Mouse (Mus musculus) kidney, embryonic 15.5 days (tissue): ENCODE measurements around the gene Coro1c. TPM values are rescaled to one million over a fixed set of nuclear protein-coding genes. Genes with fewer than 3 reads are reported as not detected.

Source experiments
- ATAC-seq: fragments of 200-750 bp; cut with Nextera tagmentation; replicated peaks from 2 replicates; pipeline ENCODE4 v1.8.0; 2017; ENCODE audit warnings: moderate TSS enrichment; ENCODE audit not compliant: low FRiP score
- H3K27ac ChIP-seq: fragments of 300-500 bp; sonication (generic); 2 replicates; pipeline ENCODE4 v1.5.1; 2015; ENCODE audit warnings: mild to moderate bottlenecking, inconsistent platforms
- H3K27me3 ChIP-seq: fragments of 300-500 bp; sonication (generic); 2 replicates; pipeline ENCODE4 v1.6.1; 2015; ENCODE audit warnings: inconsistent platforms
- H3K36me3 ChIP-seq: fragments of 300-500 bp; sonication (generic); 2 replicates; pipeline ENCODE4 v1.6.1; 2015; ENCODE audit warnings: inconsistent platforms
- H3K4me1 ChIP-seq: fragments of 300-500 bp; sonication (generic); 2 replicates; pipeline ENCODE4 v1.6.1; 2015; ENCODE audit warnings: inconsistent platforms
- H3K4me2 ChIP-seq: fragments of 300-500 bp; sonication (generic); 2 replicates; pipeline ENCODE4 v1.6.1; 2015; ENCODE audit warnings: moderate library complexity, mild to moderate bottlenecking, inconsistent platforms
- H3K4me3 ChIP-seq: fragments of 300-500 bp; sonication (generic); replicated peaks from 2 replicates; pipeline ENCODE4 v1.5.1; 2015; ENCODE audit warnings: mild to moderate bottlenecking, inconsistent platforms
- H3K9ac ChIP-seq: fragments of 300-500 bp; sonication (generic); 2 replicates; pipeline ENCODE4 v1.6.1; 2015; ENCODE audit warnings: mild to moderate bottlenecking, inconsistent platforms
- H3K9me3 ChIP-seq: fragments of 300-500 bp; sonication (generic); replicated peaks from 2 replicates; pipeline ENCODE4 v1.6.1; 2016; ENCODE audit warnings: inconsistent platforms
- WGBS: fragments of 180-500 bp; shearing (Covaris S2); methylation state at CpG from one replicate; pipeline ENCODE4 v1.1.7; 2015; ENCODE audit warnings: mixed read lengths; 5-methylcytosine and 5-hydroxymethylcytosine counted together
- polyA plus RNA-seq: library from polyadenylated mRNA; unstranded; fragments of >200 nt; fragmentation: Nextera tagmentation; extraction: Ambion mirVana; gene quantifications from 2 replicates; pipeline ENCODE4 v1.2.1, GENCODE M21; 2015

Gene Coro1c
- polyA plus RNA-seq, 1 experiment from 2014 or later: 119 TPM

- Histone ChIP-seq H3K4me1 (peaks cover 33% of the 10 kb centered on the region), H3K36me3 (no peaks in the 10 kb centered on the region), H3K4me2 (no peak overlapping the region), H3K4me3 (no peak overlapping the region), H3K9ac (no peak overlapping the region), H3K27me3 (no peaks in the 10 kb centered on the region), H3K27ac (peak overlapping the region; percentile 43; the same call in 1 of the 2 replicates), H3K9me3 (no peaks in the 10 kb centered on the region)
- ATAC-seq: no peak
- 49% methylated on average over 7 of the region's 7 CpGs for WGBS
These were observed 10.5 kb upstream of the Coro1c start for GRCm38 (mm10) chr5:113919060-113919459.

- ATAC-seq: no peak
- H3K9ac ChIP-seq: no peak overlapping the region
- H3K9me3 ChIP-seq: no peaks in the 10 kb centered on the region
- peaks cover 34% of the 10 kb centered on the region for H3K4me1 ChIP-seq
- H3K36me3 ChIP-seq: no peaks in the 10 kb centered on the region
- no peaks in the 10 kb centered on the region for H3K27me3 ChIP-seq
- WGBS: 26% methylated on average over 9 of the region's 9 CpGs
- no peak overlapping the region for H3K4me3 ChIP-seq
- no peak overlapping the region for H3K4me2 ChIP-seq
- peak overlapping the region; percentile 59 for H3K27ac ChIP-seq
These were observed 10.1 kb upstream of the Coro1c start for GRCm38 (mm10) chr5:113918654-113919053.

- H3K9ac ChIP-seq: no peak overlapping the region
- no peaks in the 10 kb centered on the region for H3K27me3 ChIP-seq
- H3K36me3 ChIP-seq: no peaks in the 10 kb centered on the region
- peak overlapping the region; percentile 51 for H3K27ac ChIP-seq
- H3K9me3 ChIP-seq: no peaks in the 10 kb centered on the region
- no peak overlapping the region for H3K4me3 ChIP-seq
- H3K4me2 ChIP-seq: no peak overlapping the region
- peaks cover 43% of the 10 kb centered on the region for H3K4me1 ChIP-seq
- WGBS: 68% methylated on average over 6 of the region's 6 CpGs
- ATAC-seq: no peak
These were observed 2.1 kb upstream of the Coro1c start for GRCm38 (mm10) chr5:113910705-113911104.

- H3K4me2 ChIP-seq: no peak overlapping the region
- no peak for ATAC-seq
These were observed 1.6 kb upstream of the Coro1c start for GRCm38 (mm10) chr5:113910065-113910701.

GRCm38 (mm10) chr5:113907786-113908567 lies 581 bp downstream of the Coro1c start:
- no peaks in the 10 kb centered on the region for H3K27me3 ChIP-seq
- under 1% methylated on average over 64 of the region's 69 CpGs for WGBS
- peak overlapping the region; percentile 83 for H3K4me2 ChIP-seq
- no peaks in the 10 kb centered on the region for H3K36me3 ChIP-seq
- no peaks in the 10 kb centered on the region for H3K9me3 ChIP-seq
- H3K9ac ChIP-seq: peak overlapping the region; percentile 92
- peak overlapping the region; percentile 96 for H3K4me3 ChIP-seq
- H3K27ac ChIP-seq: peak overlapping the region; percentile 96
- peaks cover 58% of the 10 kb centered on the region for H3K4me1 ChIP-seq
- ATAC-seq: peak; percentile 73

More at GRCm38 (mm10) chr5:113910065-113910701, 1.6 kb upstream of the Coro1c start:
- Histone ChIP-seq H3K4me1 (peaks cover 48% of the 10 kb centered on the region), H3K9ac (no peak overlapping the region), H3K4me3 (no peak overlapping the region), H3K9me3 (no peaks in the 10 kb centered on the region), H3K27me3 (no peaks in the 10 kb centered on the region), H3K36me3 (no peaks in the 10 kb centered on the region), H3K27ac (peak overlapping the region; percentile 51)
- 40% methylated on average over 10 of the region's 10 CpGs for WGBS

GRCm38 (mm10) chr5:113906958-113907735 lies 1.4 kb downstream of the Coro1c start:
- ATAC-seq: no peak
- WGBS: 13% methylated on average over 17 of the region's 17 CpGs
- H3K4me1 ChIP-seq: peaks cover 66% of the 10 kb centered on the region

GRCm38 (mm10) chr5:113904987-113905386 lies 3.6 kb downstream of the Coro1c start:
- WGBS: 25% methylated on average over 4 of the region's 4 CpGs
- Histone ChIP-seq H3K4me3 (no peak overlapping the region), H3K27ac (no peak overlapping the region), H3K36me3 (no peaks in the 10 kb centered on the region), H3K4me2 (no peak overlapping the region), H3K9me3 (no peaks in the 10 kb centered on the region), H3K27me3 (no peaks in the 10 kb centered on the region), H3K4me1 (peaks cover 74% of the 10 kb centered on the region), H3K9ac (no peak overlapping the region)
- no peak for ATAC-seq

More at GRCm38 (mm10) chr5:113906958-113907735, 1.4 kb downstream of the Coro1c start:
- Histone ChIP-seq H3K9ac (peak overlapping the region; percentile 92), H3K36me3 (no peaks in the 10 kb centered on the region), H3K9me3 (no peaks in the 10 kb centered on the region), H3K4me2 (peak overlapping the region; percentile 83), H3K27me3 (no peaks in the 10 kb centered on the region), H3K27ac (peak overlapping the region; percentile 96), H3K4me3 (peak overlapping the region; percentile 96)

- Histone ChIP-seq H3K9me3 (no peaks in the 10 kb centered on the region), H3K4me3 (no peak overlapping the region), H3K4me1 (peaks cover 67% of the 10 kb centered on the region), H3K4me2 (no peak overlapping the region), H3K36me3 (no peaks in the 10 kb centered on the region), H3K27ac (no peak overlapping the region), H3K27me3 (no peaks in the 10 kb centered on the region), H3K9ac (no peak overlapping the region)
- no peak for ATAC-seq
- 78% methylated on average over 5 of the region's 5 CpGs for WGBS
These were observed 5.6 kb downstream of the Coro1c start for GRCm38 (mm10) chr5:113902983-113903382.

GRCm38 (mm10) chr5:113902017-113902416 lies 6.5 kb downstream of the Coro1c start:
- Histone ChIP-seq H3K27ac (no peak overlapping the region), H3K27me3 (no peaks in the 10 kb centered on the region), H3K4me3 (no peak overlapping the region), H3K4me1 (peaks cover 67% of the 10 kb centered on the region), H3K36me3 (no peaks in the 10 kb centered on the region), H3K9me3 (no peaks in the 10 kb centered on the region), H3K4me2 (no peak overlapping the region), H3K9ac (no peak overlapping the region)
- ATAC-seq: no peak
- 74% methylated on average over 6 of the region's 6 CpGs for WGBS

GRCm38 (mm10) chr5:113901074-113901571 lies 7.4 kb downstream of the Coro1c start:
- no peaks in the 10 kb centered on the region for H3K9me3 ChIP-seq
- ATAC-seq: no peak
- H3K36me3 ChIP-seq: no peaks in the 10 kb centered on the region
- no peak overlapping the region for H3K4me3 ChIP-seq
- 42% methylated on average over 8 of the region's 8 CpGs for WGBS
- H3K4me2 ChIP-seq: no peak overlapping the region
- no peak overlapping the region for H3K9ac ChIP-seq
- peaks cover 58% of the 10 kb centered on the region for H3K4me1 ChIP-seq
- H3K27me3 ChIP-seq: no peaks in the 10 kb centered on the region
- no peak overlapping the region for H3K27ac ChIP-seq

- Histone ChIP-seq H3K27ac (no peak overlapping the region), H3K4me3 (no peak overlapping the region), H3K36me3 (no peaks in the 10 kb centered on the region), H3K9ac (no peak overlapping the region), H3K9me3 (no peaks in the 10 kb centered on the region), H3K4me2 (no peak overlapping the region), H3K4me1 (peaks cover 43% of the 10 kb centered on the region), H3K27me3 (no peaks in the 10 kb centered on the region)
- WGBS: 84% methylated on average over 12 of the region's 12 CpGs
- ATAC-seq: no peak
These were observed 9.0 kb downstream of the Coro1c start for GRCm38 (mm10) chr5:113899543-113899942.

- Histone ChIP-seq H3K4me1 (peaks cover 46% of the 10 kb centered on the region), H3K4me2 (no peak overlapping the region), H3K4me3 (no peak overlapping the region), H3K9ac (no peak overlapping the region), H3K27me3 (no peaks in the 10 kb centered on the region), H3K27ac (no peak overlapping the region), H3K9me3 (no peaks in the 10 kb centered on the region), H3K36me3 (no peaks in the 10 kb centered on the region)
- ATAC-seq: no peak
- WGBS: 80% methylated on average over 7 of the region's 7 CpGs
These were observed 16.6 kb downstream of the Coro1c start for GRCm38 (mm10) chr5:113892005-113892404.
